ENCODE assay signal across 8 mouse cellular contexts in the genomic region with DNA sequence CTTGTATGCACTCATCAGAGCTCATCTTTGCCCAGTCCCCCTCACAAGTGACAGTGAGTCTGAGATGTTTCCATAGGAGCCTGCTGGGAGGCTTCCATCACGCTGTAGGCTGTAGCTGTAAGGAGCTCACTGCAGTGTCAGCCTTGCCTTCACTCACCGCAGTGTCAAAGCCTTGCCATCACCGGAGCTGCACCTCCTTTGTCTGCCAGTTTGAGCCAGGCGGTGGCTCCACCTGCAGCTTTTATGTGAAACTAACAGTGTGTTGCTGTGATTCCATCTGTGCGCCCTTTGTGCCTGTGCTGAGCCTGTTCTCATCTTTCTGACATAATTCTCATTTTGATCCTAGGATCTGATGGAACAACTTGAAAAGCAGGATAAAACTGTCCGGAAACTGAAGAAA. TPM values are rescaled to one million over a fixed set of nuclear protein-coding genes. Genes with fewer than 3 reads are reported as not detected.
DNase-seq lines count a peak whose midpoint lies in the region; ATAC-seq and TF ChIP-seq lines count a peak whose summit lies in the region.

No protein-coding gene starts in this region.

- no peak overlapping the region for H3K4me3 ChIP-seq in intestine, postnatal 0 days (ENCODE audit: low read depth, low read length)
- no peak overlapping the region for H3K4me3 ChIP-seq in intestine, embryonic 15.5 days (replicated peaks)
- no peak overlapping the region for H3K4me3 ChIP-seq in cortical plate, adult 2 months (ENCODE audit: insufficient read depth, low read length)
- no peak overlapping the region for H3K4me3 ChIP-seq in olfactory bulb, adult 2 months (ENCODE audit: insufficient read depth, low read depth, low read length)
- H3K4me3 ChIP-seq in heart, embryonic 11.5 days (ENCODE audit: low read depth, low read length), result no peak overlapping the region

- no peaks in the 10 kb centered on the region for H3K36me3 ChIP-seq in intestine, postnatal 0 days (ENCODE audit: control insufficient read depth, insufficient read depth)
- peaks cover 4% of the 10 kb centered on the region; the same call in 1 of the 2 replicates for H3K36me3 ChIP-seq in intestine, embryonic 15.5 days
- H3K36me3 ChIP-seq in heart, embryonic 11.5 days (ENCODE audit: control insufficient read depth, insufficient read depth, low read length), result no peaks in the 10 kb centered on the region

- TF ChIP-seq POLR2A in cortical plate, adult 2 months (IDR thresholded peaks at IDR 0.05; ENCODE audit: extremely low read depth, insufficient read depth, low read length), result no peak; the same call in 1 of the 2 replicates
- TF ChIP-seq POLR2A in olfactory bulb, adult 2 months (IDR thresholded peaks at IDR 0.05; ENCODE audit: insufficient read depth, low read depth, low read length), result no peak

- WGBS in intestine, postnatal 0 days, result 57% methylated on average over 6 of the region's 6 CpGs
- WGBS in intestine, embryonic 15.5 days, result 68% methylated on average over 6 of the region's 6 CpGs
- WGBS in olfactory bulb, adult 2 months, result 47% methylated on average over 6 of the region's 6 CpGs
- 56% methylated on average over 6 of the region's 6 CpGs for WGBS in heart, embryonic 11.5 days (ENCODE audit: insufficient replicate concordance)

- peak; percentile 59 for TF ChIP-seq CTCF in intestine, postnatal 0 days (IDR thresholded peaks at IDR 0.05; ENCODE audit: low read depth)
- 0 out of 2 replicates have a peak, but pooled peaks have one; percentile 27 for TF ChIP-seq CTCF in cortical plate, adult 2 months (IDR thresholded peaks at IDR 0.05; ENCODE audit: extremely low read depth, insufficient read depth, low read length)
- TF ChIP-seq CTCF in olfactory bulb, adult 2 months (IDR thresholded peaks at IDR 0.05; ENCODE audit: insufficient read depth, low read depth, low read length), result 0 out of 2 replicates have a peak, but pooled peaks have one; percentile 14

- H3K9ac ChIP-seq in intestine, postnatal 0 days (ENCODE audit: low read depth, low read length), result no peak overlapping the region
- H3K9ac ChIP-seq in intestine, embryonic 15.5 days, result no peak overlapping the region
- H3K9ac ChIP-seq in heart, embryonic 11.5 days (ENCODE audit: low read depth, low read length), result no peak overlapping the region

- H3K4me2 ChIP-seq in intestine, postnatal 0 days (replicated peaks; ENCODE audit: low read depth), result no peak overlapping the region
- H3K4me2 ChIP-seq in intestine, embryonic 15.5 days (replicated peaks), result no peak overlapping the region
- H3K4me2 ChIP-seq in heart, embryonic 11.5 days, result no peak overlapping the region

- DNase-seq in urinary bladder, adult 2 months (ENCODE audit: low spot score), result peak; percentile 21
- DNase-seq in urinary bladder, adult 18-20 months (ENCODE audit: low spot score in 2 of 2), result no peak
- DNase-seq in induced T-regulatory cell, adult 2 months (ENCODE audit: low read depth), result peak; percentile 5

- no peaks in the 10 kb centered on the region for H3K4me1 ChIP-seq in intestine, postnatal 0 days (replicated peaks; ENCODE audit: control insufficient read depth, insufficient read depth, low read length)
- H3K4me1 ChIP-seq in intestine, embryonic 15.5 days (replicated peaks), result no peaks in the 10 kb centered on the region
- peaks cover 9% of the 10 kb centered on the region for H3K4me1 ChIP-seq in cortical plate, adult 2 months (ENCODE audit: control insufficient read depth, insufficient read depth, low read length)
- peaks cover 10% of the 10 kb centered on the region for H3K4me1 ChIP-seq in olfactory bulb, adult 2 months (ENCODE audit: control insufficient read depth, insufficient read depth, low read length)
- H3K4me1 ChIP-seq in heart, embryonic 11.5 days (ENCODE audit: control insufficient read depth, insufficient read depth, low read length), result peaks cover 11% of the 10 kb centered on the region

- no peaks in the 10 kb centered on the region for H3K27me3 ChIP-seq in intestine, postnatal 0 days (replicated peaks; ENCODE audit: control insufficient read depth, insufficient read depth, low read length)
- no peaks in the 10 kb centered on the region for H3K27me3 ChIP-seq in intestine, embryonic 15.5 days (replicated peaks)
- H3K27me3 ChIP-seq in heart, embryonic 11.5 days (ENCODE audit: control insufficient read depth, insufficient read depth, low read length), result no peaks in the 10 kb centered on the region

- no peaks in the 10 kb centered on the region for H3K9me3 ChIP-seq in intestine, postnatal 0 days (ENCODE audit: control insufficient read depth)
- H3K9me3 ChIP-seq in intestine, embryonic 15.5 days, result no peaks in the 10 kb centered on the region
- no peaks in the 10 kb centered on the region for H3K9me3 ChIP-seq in heart, embryonic 11.5 days (replicated peaks; ENCODE audit: control insufficient read depth, low read length)

- no peak for ATAC-seq in intestine, postnatal 0 days
- no peak for ATAC-seq in intestine, embryonic 15.5 days
- no peak for ATAC-seq in heart, embryonic 11.5 days (replicated peaks; ENCODE audit: insufficient number of reproducible peaks, low FRiP score, low TSS enrichment)

- no peak overlapping the region for H3K27ac ChIP-seq in intestine, postnatal 0 days (ENCODE audit: low read depth, low read length)
- no peak overlapping the region for H3K27ac ChIP-seq in intestine, embryonic 15.5 days
- peak overlapping the region; percentile 67 for H3K27ac ChIP-seq in cortical plate, adult 2 months (ENCODE audit: insufficient read depth, low read length)
- peak overlapping the region; percentile 5; the same call in 1 of the 2 replicates for H3K27ac ChIP-seq in olfactory bulb, adult 2 months (ENCODE audit: insufficient read depth, low read depth, low read length)
- H3K27ac ChIP-seq in heart, embryonic 11.5 days (ENCODE audit: low read depth, low read length), result no peak overlapping the region

RNA-seq across cellular contexts. Expression of gene Myo5c, which starts 34.5 kb away (rescaled TPM):
- 1.5 and 1.9 TPM in 2 replicates for polyA plus RNA-seq in intestine, postnatal 0 days (2015; fragmentation: Nextera tagmentation; extraction: Ambion mirVana)
- 5.5 and 7.3 TPM in 2 replicates for polyA plus RNA-seq in intestine, embryonic 15.5 days (2015; fragmentation: Nextera tagmentation; extraction: Ambion mirVana)
- 10.0 and 10.3 TPM in 2 replicates for polyA plus RNA-seq in urinary bladder, adult 2 months (2012; rRNA removed)
- 5.0 and 5.9 TPM in 2 replicates for polyA plus RNA-seq in cortical plate, adult 2 months (2012; rRNA removed)
- not detected in 2 replicates for polyA plus RNA-seq in olfactory bulb, adult 2 months (2012; ENCODE audit: insufficient read depth, insufficient read length, low replicate concordance, missing spikeins)
- polyA plus RNA-seq in heart, embryonic 11.5 days (2014; fragmentation: Nextera tagmentation; extraction: Ambion mirVana), result 1.0 and 1.3 TPM in 2 replicates

Comparison
In these comparisons a context has a peak if more than half of its experiments do, and no peak if none do; other contexts are left out.
1. DNase-seq: peak in urinary bladder, adult 2 months (single experiment) and induced T-regulatory cell, adult 2 months (single experiment); none in urinary bladder, adult 18-20 months (0 of 2).
2. H3K27ac ChIP-seq: peak in cortical plate, adult 2 months (single experiment) and olfactory bulb, adult 2 months (single experiment); none in intestine, postnatal 0 days (single experiment), intestine, embryonic 15.5 days (single experiment) and heart, embryonic 11.5 days (single experiment).
3. Peak in every context shown above with its lines, with median percentiles within 50 percentile points of each other: CTCF ChIP-seq.